Mouse (Mus musculus) hindbrain, embryonic 14.5 days (tissue): ENCODE measurements at regions not wholly inside any gene's neighbourhood (a gene's known extent, or its start where the extent isn't known, plus 50 kb on each side); places are given as distances from the start of the nearest gene placed in this dataset.

Source experiments
- ATAC-seq: fragments of 200-750 bp; cut with Nextera tagmentation; 2 replicates; pipeline ENCODE4 v1.8.0; 2017; ENCODE audit warnings: moderate number of reproducible peaks, mild to moderate bottlenecking, moderate TSS enrichment, moderate library complexity; ENCODE audit not compliant: low FRiP score
- DNase-seq: peaks from one replicate; pipeline ENCODE4 v3.0.0-alpha.2; 2015; ENCODE audit warnings: low spot score
- H3K27ac ChIP-seq: fragments of 300-500 bp; sonication (generic); 2 replicates; pipeline ENCODE4 v1.5.1; 2014; ENCODE audit warnings: mild to moderate bottlenecking, moderate library complexity
- H3K27me3 ChIP-seq: fragments of 300-500 bp; sonication (generic); 2 replicates; pipeline ENCODE4 v1.6.1; 2014; ENCODE audit warnings: mild to moderate bottlenecking, low read length, mixed read lengths; ENCODE audit not compliant: control insufficient read depth, insufficient read depth
- H3K36me3 ChIP-seq: fragments of 300-500 bp; sonication (generic); replicated peaks from 2 replicates; pipeline ENCODE4 v1.6.1; 2014; ENCODE audit not compliant: control insufficient read depth, insufficient read depth
- H3K4me1 ChIP-seq: fragments of 300-500 bp; sonication (generic); replicated peaks from 2 replicates; pipeline ENCODE4 v1.6.1; 2014; ENCODE audit warnings: antibody characterized with exemption, low read length, mixed read lengths; ENCODE audit not compliant: control insufficient read depth, insufficient read depth
- H3K4me2 ChIP-seq: fragments of 300-500 bp; sonication (generic); replicated peaks from 2 replicates; pipeline ENCODE4 v1.6.1; 2014; ENCODE audit warnings: mild to moderate bottlenecking, moderate library complexity
- H3K4me3 ChIP-seq: fragments of 300-500 bp; sonication (generic); replicated peaks from 2 replicates; pipeline ENCODE4 v1.5.1; 2014; ENCODE audit warnings: mild to moderate bottlenecking, low read length
- H3K9ac ChIP-seq: fragments of 300-500 bp; sonication (generic); 2 replicates; pipeline ENCODE4 v1.6.1; 2014
- H3K9me3 ChIP-seq: fragments of 300-500 bp; sonication (generic); 2 replicates; pipeline ENCODE4 v1.6.1; 2016; ENCODE audit warnings: low read length; ENCODE audit not compliant: control insufficient read depth
- WGBS: fragments of 180-500 bp; shearing (Covaris S2); extraction: QIAGEN DNeasy Blood & Tissue Kit; methylation state at CpG from one replicate; pipeline ENCODE4 v1.1.7; 2014; 5-methylcytosine and 5-hydroxymethylcytosine counted together

GRCm38 (mm10) chr11:57913801-57914560 is 81.4 kb upstream of the Hand1 start:
- 79% methylated on average over 3 of the region's 3 CpGs for WGBS
- H3K4me2 ChIP-seq: no peak overlapping the region

DNA sequence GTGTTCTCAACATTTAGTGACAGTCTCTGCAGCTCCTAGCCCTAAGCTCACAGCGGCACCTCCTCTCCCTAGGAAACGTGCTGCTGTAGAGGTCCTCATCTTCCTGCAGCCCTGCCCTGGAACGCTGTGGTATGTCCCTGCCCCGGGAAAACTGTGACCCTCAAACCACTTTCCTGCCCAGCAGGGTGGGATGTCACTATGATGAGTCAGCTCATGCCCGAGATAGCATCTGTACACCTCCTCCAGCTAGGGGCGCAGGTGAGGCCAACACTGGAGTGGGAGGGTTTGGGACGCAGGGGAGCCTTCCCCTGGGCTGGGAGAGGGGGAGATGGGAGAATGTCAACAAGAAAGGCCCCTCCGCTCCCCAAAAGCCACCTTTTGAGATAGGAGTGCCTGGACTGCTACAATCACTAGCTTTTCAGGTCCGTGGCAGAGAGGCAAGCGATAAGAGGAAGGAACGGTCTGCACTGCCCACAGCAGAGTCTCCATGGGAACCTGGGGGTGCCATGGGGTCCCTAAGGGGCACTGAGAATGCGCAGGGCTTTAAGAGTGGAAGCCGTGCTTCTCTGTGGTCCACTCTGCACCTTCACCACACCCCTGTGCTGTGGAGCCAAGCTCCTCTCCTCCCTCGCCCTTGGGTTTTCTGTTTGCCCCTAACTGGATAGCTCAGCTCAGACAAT is 80.5 kb upstream of the Hand1 start:
- H3K36me3 ChIP-seq: no peaks in the 10 kb centered on the region
- DNase-seq (no peak), ATAC-seq (no peak)
- no peak overlapping the region for H3K4me3 ChIP-seq
- WGBS: 57% methylated on average over 14 of the region's 14 CpGs
- no peak overlapping the region for H3K4me2 ChIP-seq
- no peak overlapping the region for H3K9ac ChIP-seq
- H3K27me3 ChIP-seq: no peaks in the 10 kb centered on the region
- no peaks in the 10 kb centered on the region for H3K9me3 ChIP-seq
- no peak overlapping the region for H3K27ac ChIP-seq
- no peaks in the 10 kb centered on the region for H3K4me1 ChIP-seq

More at GRCm38 (mm10) chr11:57913801-57914560, 81.4 kb upstream of the Hand1 start:
- ATAC-seq (no peak), DNase-seq (no peak)
- Histone ChIP-seq H3K4me1 (no peaks in the 10 kb centered on the region), H3K27me3 (no peaks in the 10 kb centered on the region), H3K4me3 (no peak overlapping the region), H3K36me3 (no peaks in the 10 kb centered on the region), H3K9ac (no peak overlapping the region), H3K9me3 (no peaks in the 10 kb centered on the region), H3K27ac (no peak overlapping the region)

GRCm38 (mm10) chr11:57911698-57912283 is 79.2 kb upstream of the Hand1 start:
- Histone ChIP-seq H3K9ac (no peak overlapping the region), H3K9me3 (no peaks in the 10 kb centered on the region), H3K4me3 (no peak overlapping the region), H3K4me2 (no peak overlapping the region), H3K36me3 (no peaks in the 10 kb centered on the region), H3K4me1 (no peaks in the 10 kb centered on the region), H3K27me3 (no peaks in the 10 kb centered on the region), H3K27ac (no peak overlapping the region)
- no peak for ATAC-seq
- no peak for DNase-seq
- WGBS: 49% methylated on average over 10 of the region's 10 CpGs

DNA sequence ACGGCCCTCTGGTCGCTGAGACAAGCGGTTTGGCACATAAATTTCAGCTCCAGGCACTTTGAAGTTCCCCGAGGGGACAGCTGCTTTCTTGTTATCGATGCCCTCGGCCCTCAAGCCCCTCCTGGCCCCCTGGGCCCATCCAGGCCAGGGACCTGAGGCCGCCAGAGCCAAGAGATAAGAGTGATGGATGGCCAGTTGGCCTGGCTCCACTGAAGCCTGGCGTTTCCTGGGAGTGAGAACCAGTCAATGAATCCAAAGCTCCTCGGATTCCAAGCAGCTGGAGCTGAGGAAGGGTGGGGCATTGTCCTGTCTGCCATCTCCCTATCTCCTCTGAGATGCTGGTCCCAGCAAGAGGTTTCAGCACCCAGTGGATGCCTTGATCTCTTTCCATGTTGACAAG is 71.6 kb upstream of the Hand1 start:
- no peak for DNase-seq
- no peaks in the 10 kb centered on the region for H3K27me3 ChIP-seq
- no peak overlapping the region for H3K27ac ChIP-seq
- no peaks in the 10 kb centered on the region for H3K36me3 ChIP-seq
- H3K4me1 ChIP-seq: no peaks in the 10 kb centered on the region
- H3K4me3 ChIP-seq: no peak overlapping the region
- H3K4me2 ChIP-seq: no peak overlapping the region
- WGBS: 70% methylated on average over 9 of the region's 9 CpGs
- H3K9me3 ChIP-seq: no peaks in the 10 kb centered on the region
- no peak for ATAC-seq
- H3K9ac ChIP-seq: no peak overlapping the region

- Histone ChIP-seq H3K27ac (no peak overlapping the region), H3K4me1 (no peaks in the 10 kb centered on the region), H3K27me3 (no peaks in the 10 kb centered on the region), H3K9ac (no peak overlapping the region), H3K4me2 (no peak overlapping the region), H3K4me3 (no peak overlapping the region), H3K36me3 (no peaks in the 10 kb centered on the region), H3K9me3 (no peaks in the 10 kb centered on the region)
- DNase-seq: no peak
- no peak for ATAC-seq
- 66% methylated on average over 4 of the region's 4 CpGs for WGBS
These were observed 66.7 kb upstream of the Hand1 start for GRCm38 (mm10) chr11:57899335-57899734.

GRCm38 (mm10) chr11:57895497-57895896 is 62.9 kb upstream of the Hand1 start:
- H3K36me3 ChIP-seq: no peaks in the 10 kb centered on the region
- no peak overlapping the region for H3K9ac ChIP-seq
- no peaks in the 10 kb centered on the region for H3K4me1 ChIP-seq
- DNase-seq (no peak), ATAC-seq (no peak)
- no peak overlapping the region for H3K27ac ChIP-seq
- H3K4me2 ChIP-seq: no peak overlapping the region
- no peaks in the 10 kb centered on the region for H3K27me3 ChIP-seq
- WGBS: 50% methylated on average over 1 of the region's 1 CpGs
- no peak overlapping the region for H3K4me3 ChIP-seq
- no peaks in the 10 kb centered on the region for H3K9me3 ChIP-seq

- no peak for ATAC-seq
- WGBS: 76% methylated on average over 15 of the region's 15 CpGs
- H3K27me3 ChIP-seq: no peaks in the 10 kb centered on the region
- no peaks in the 10 kb centered on the region for H3K36me3 ChIP-seq
- no peak overlapping the region for H3K4me2 ChIP-seq
- no peaks in the 10 kb centered on the region for H3K4me1 ChIP-seq
- no peaks in the 10 kb centered on the region for H3K9me3 ChIP-seq
- no peak overlapping the region for H3K4me3 ChIP-seq
- DNase-seq: no peak
- H3K27ac ChIP-seq: no peak overlapping the region
- no peak overlapping the region for H3K9ac ChIP-seq
These were observed 50.4 kb upstream of the Hand1 start for GRCm38 (mm10) chr11:57882736-57883635.
